Comparison of ENCODE assay signal across 7 mouse cellular contexts in the genomic region with DNA sequence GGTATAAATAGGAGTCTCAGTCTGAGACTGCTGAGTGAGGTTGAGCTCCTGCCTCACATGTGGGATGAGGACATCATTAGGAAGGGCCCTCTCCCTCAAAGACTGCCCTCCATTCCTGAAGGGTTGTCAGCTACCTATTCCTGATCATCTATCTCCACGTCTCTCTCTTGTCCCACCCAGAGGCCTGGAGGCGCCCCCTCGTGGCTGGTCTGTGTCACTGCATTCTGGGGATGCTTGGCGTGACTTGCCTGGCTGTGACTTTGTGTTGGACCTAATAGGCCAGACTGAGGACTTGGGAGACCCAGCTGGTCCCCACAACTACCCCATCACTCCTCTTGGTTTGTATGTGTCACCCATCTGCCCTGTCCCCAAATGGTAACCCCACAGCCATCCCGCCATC. TPM values are rescaled to one million over a fixed set of nuclear protein-coding genes. Genes with fewer than 3 reads are reported as not detected.
DNase-seq lines count a peak whose midpoint lies in the region; ATAC-seq and TF ChIP-seq lines count a peak whose summit lies in the region.

No protein-coding gene starts in this region.

- no peak overlapping the region for H3K4me2 ChIP-seq in hindbrain, embryonic 16.5 days (ENCODE audit: low read length)

- H3K9me3 ChIP-seq in hindbrain, embryonic 16.5 days (ENCODE audit: control insufficient read depth, low read length), result no peaks in the 10 kb centered on the region

- H3K4me3 ChIP-seq in left cerebral cortex, adult 2 months, result no peak overlapping the region
- no peak overlapping the region for H3K4me3 ChIP-seq in embryonic fibroblast, embryonic 13.5 days (ENCODE audit: insufficient read depth, low read length)
- no peak overlapping the region for H3K4me3 ChIP-seq in hindbrain, embryonic 16.5 days (ENCODE audit: low read length)

- no peak overlapping the region for H3K9ac ChIP-seq in hindbrain, embryonic 16.5 days (ENCODE audit: low read depth, low read length)

- no peak for DNase-seq in left cerebral cortex, adult 2 months (ENCODE audit: extremely low spot score in 1 of 2, low spot score in 2 of 2)
- no peak for DNase-seq in left cerebral cortex, postnatal 10 days (ENCODE audit: extremely low spot score in 1 of 2, low spot score in 2 of 2)
- peak; percentile 58 for DNase-seq in MN1 (ENCODE audit: low spot score)
- peak; percentile 43 for DNase-seq in retina, embryonic 14.5 days (ENCODE audit: low spot score)
- no peak for DNase-seq in right cerebral cortex, adult 18-20 months

- intact Hi-C loops in left cerebral cortex, adult 2 months (cut with DNase I), result loop anchor here (2.0 kb wide), 1 partner anchor 158 kb away; no protein-coding TSS in a partner anchor
- intact Hi-C loops in left cerebral cortex, postnatal 10 days (cut with DNase I), result no loop called here

- H3K27ac ChIP-seq in left cerebral cortex, adult 2 months, result no peak overlapping the region
- no peak overlapping the region for H3K27ac ChIP-seq in embryonic fibroblast, embryonic 13.5 days (ENCODE audit: insufficient read depth, low read length)
- H3K27ac ChIP-seq in hindbrain, embryonic 16.5 days (ENCODE audit: low read depth, low read length), result no peak overlapping the region

- TF ChIP-seq POLR2A in embryonic fibroblast, embryonic 13.5 days (IDR thresholded peaks at IDR 0.05; ENCODE audit: low read depth, low read length), result no peak

- TF ChIP-seq CTCF in left cerebral cortex, adult 2 months (IDR thresholded peaks at IDR 0.05), result peak; percentile 68
- peak; percentile 60 for TF ChIP-seq CTCF in embryonic fibroblast, embryonic 13.5 days (IDR thresholded peaks at IDR 0.05; ENCODE audit: borderline replicate concordance, insufficient read depth, low read length)

- no peak for ATAC-seq in hindbrain, embryonic 16.5 days

- no peaks in the 10 kb centered on the region for H3K36me3 ChIP-seq in hindbrain, embryonic 16.5 days (ENCODE audit: control insufficient read depth, insufficient read depth, low read length)

- H3K4me1 ChIP-seq in embryonic fibroblast, embryonic 13.5 days (ENCODE audit: control insufficient read depth, insufficient read depth, low read length), result no peaks in the 10 kb centered on the region
- no peaks in the 10 kb centered on the region for H3K4me1 ChIP-seq in hindbrain, embryonic 16.5 days (ENCODE audit: control insufficient read depth, insufficient read depth, low read depth, low read length)

- 20% methylated on average over 5 of the region's 5 CpGs for WGBS in hindbrain, embryonic 16.5 days

- 0 out of 2 replicates have a peak, but pooled peaks cover 2% of the 10 kb centered on the region for H3K27me3 ChIP-seq in hindbrain, embryonic 16.5 days (replicated peaks; ENCODE audit: control insufficient read depth, insufficient read depth, low read length)

RNA-seq across cellular contexts. Expression of a gene that starts 18.8 kb away (rescaled TPM):
- under 1 TPM in 1 of 2 experiments, not detected in 1; 0.52 TPM for total RNA-seq in left cerebral cortex, adult 2 months (2021)
- under 1 TPM in 1 of 2 experiments, not detected in 1; 0.41 TPM for total RNA-seq in left cerebral cortex, postnatal 10 days (2021)
- not detected in 2 replicates for polyA plus RNA-seq in embryonic fibroblast, embryonic 13.5 days (2011; ENCODE audit: insufficient read length, low read depth, missing spikeins)
- 2.5 and 3.9 TPM in 2 replicates for polyA plus RNA-seq in hindbrain, embryonic 16.5 days (2015; fragmentation: Nextera tagmentation; extraction: Ambion mirVana)

RNA-seq across cellular contexts. Expression of a gene that starts 22.8 kb away (rescaled TPM):
- under 1 TPM; 0.36 to 0.79 TPM for total RNA-seq in left cerebral cortex, adult 2 months (2021)
- total RNA-seq in left cerebral cortex, postnatal 10 days (2021), result under 1 TPM; 0.17 to 0.93 TPM
- polyA plus RNA-seq in embryonic fibroblast, embryonic 13.5 days (2011; ENCODE audit: insufficient read length, low read depth, missing spikeins), result not detected in 2 replicates
- polyA plus RNA-seq in hindbrain, embryonic 16.5 days (2015; fragmentation: Nextera tagmentation; extraction: Ambion mirVana), result 0.16 and 0.31 TPM in 2 replicates

RNA-seq across cellular contexts. Expression of a gene that starts 30.8 kb away (rescaled TPM):
- not detected for total RNA-seq in left cerebral cortex, adult 2 months (2021)
- not detected for total RNA-seq in left cerebral cortex, postnatal 10 days (2021)
- not detected in 2 replicates for polyA plus RNA-seq in embryonic fibroblast, embryonic 13.5 days (2011; ENCODE audit: insufficient read length, low read depth, missing spikeins)
- polyA plus RNA-seq in hindbrain, embryonic 16.5 days (2015; fragmentation: Nextera tagmentation; extraction: Ambion mirVana), result 0.49 and 0.58 TPM in 2 replicates

RNA-seq across cellular contexts. Expression of a gene that starts 52.1 kb away (rescaled TPM):
- total RNA-seq in left cerebral cortex, adult 2 months (2021), result 10 to 100 TPM; 46.7 to 50.1 TPM
- 10 to 100 TPM; 55.3 to 60.9 TPM for total RNA-seq in left cerebral cortex, postnatal 10 days (2021)
- 45.2 and 50.0 TPM in 2 replicates for polyA plus RNA-seq in embryonic fibroblast, embryonic 13.5 days (2011; ENCODE audit: insufficient read length, low read depth, missing spikeins)
- polyA plus RNA-seq in hindbrain, embryonic 16.5 days (2015; fragmentation: Nextera tagmentation; extraction: Ambion mirVana), result 38.4 and 45.3 TPM in 2 replicates

RNA-seq across cellular contexts. Expression of a gene that starts 52.3 kb away (rescaled TPM):
- total RNA-seq in left cerebral cortex, adult 2 months (2021), result 10 to 100 TPM; 27.1 to 29.4 TPM
- 10 to 100 TPM; 17.1 to 20.9 TPM for total RNA-seq in left cerebral cortex, postnatal 10 days (2021)
- 11.3 and 15.8 TPM in 2 replicates for polyA plus RNA-seq in embryonic fibroblast, embryonic 13.5 days (2011; ENCODE audit: insufficient read length, low read depth, missing spikeins)
- 20.2 and 21.3 TPM in 2 replicates for polyA plus RNA-seq in hindbrain, embryonic 16.5 days (2015; fragmentation: Nextera tagmentation; extraction: Ambion mirVana)

Comparison
In these comparisons a context has a peak if more than half of its experiments do, and no peak if none do; other contexts are left out.
1. DNase-seq: peak in MN1 (single experiment) and retina, embryonic 14.5 days (single experiment); none in left cerebral cortex, adult 2 months (0 of 2), left cerebral cortex, postnatal 10 days (0 of 2) and right cerebral cortex, adult 18-20 months (single experiment).